Mouse (Mus musculus) hindbrain, embryonic 14.5 days (tissue): Measurements from ENCODE around the gene Apol7a. TPM values are rescaled to one million over a fixed set of nuclear protein-coding genes. Genes with fewer than 3 reads are reported as not detected.
"Not testable (repeated sequence)": the region's sequence is repeated elsewhere in the genome, so short reads cannot be mapped to it uniquely, and the experiment has no call there.

Experiments
- ATAC-seq: fragments of 200-750 bp; cut with Nextera tagmentation; 2 replicates; pipeline ENCODE4 v1.8.0; 2017; ENCODE audit warnings: moderate number of reproducible peaks, mild to moderate bottlenecking, moderate TSS enrichment, moderate library complexity; ENCODE audit not compliant: low FRiP score
- DNase-seq: peaks from one replicate; pipeline ENCODE4 v3.0.0-alpha.2; 2015; ENCODE audit warnings: low spot score
- H3K27ac ChIP-seq: fragments of 300-500 bp; sonication (generic); 2 replicates; pipeline ENCODE4 v1.5.1; 2014; ENCODE audit warnings: mild to moderate bottlenecking, moderate library complexity
- H3K27me3 ChIP-seq: fragments of 300-500 bp; sonication (generic); 2 replicates; pipeline ENCODE4 v1.6.1; 2014; ENCODE audit warnings: mild to moderate bottlenecking, low read length, mixed read lengths; ENCODE audit not compliant: control insufficient read depth, insufficient read depth
- H3K36me3 ChIP-seq: fragments of 300-500 bp; sonication (generic); replicated peaks from 2 replicates; pipeline ENCODE4 v1.6.1; 2014; ENCODE audit not compliant: control insufficient read depth, insufficient read depth
- H3K4me1 ChIP-seq: fragments of 300-500 bp; sonication (generic); replicated peaks from 2 replicates; pipeline ENCODE4 v1.6.1; 2014; ENCODE audit warnings: antibody characterized with exemption, low read length, mixed read lengths; ENCODE audit not compliant: control insufficient read depth, insufficient read depth
- H3K4me2 ChIP-seq: fragments of 300-500 bp; sonication (generic); replicated peaks from 2 replicates; pipeline ENCODE4 v1.6.1; 2014; ENCODE audit warnings: mild to moderate bottlenecking, moderate library complexity
- H3K4me3 ChIP-seq: fragments of 300-500 bp; sonication (generic); replicated peaks from 2 replicates; pipeline ENCODE4 v1.5.1; 2014; ENCODE audit warnings: mild to moderate bottlenecking, low read length
- H3K9ac ChIP-seq: fragments of 300-500 bp; sonication (generic); 2 replicates; pipeline ENCODE4 v1.6.1; 2014
- H3K9me3 ChIP-seq: fragments of 300-500 bp; sonication (generic); 2 replicates; pipeline ENCODE4 v1.6.1; 2016; ENCODE audit warnings: low read length; ENCODE audit not compliant: control insufficient read depth
- WGBS: fragments of 180-500 bp; shearing (Covaris S2); extraction: QIAGEN DNeasy Blood & Tissue Kit; methylation state at CpG from one replicate; pipeline ENCODE4 v1.1.7; 2014; 5-methylcytosine and 5-hydroxymethylcytosine counted together
- polyA plus RNA-seq: library from polyadenylated mRNA; unstranded; fragments of >200 nt; fragmentation: Nextera tagmentation; extraction: Ambion mirVana; gene quantifications from 2 replicates; pipeline ENCODE4 v1.2.1, GENCODE M21; 2014

The Apol7a gene
- polyA plus RNA-seq, 1 experiment from 2014 or later: not detected

DNA sequence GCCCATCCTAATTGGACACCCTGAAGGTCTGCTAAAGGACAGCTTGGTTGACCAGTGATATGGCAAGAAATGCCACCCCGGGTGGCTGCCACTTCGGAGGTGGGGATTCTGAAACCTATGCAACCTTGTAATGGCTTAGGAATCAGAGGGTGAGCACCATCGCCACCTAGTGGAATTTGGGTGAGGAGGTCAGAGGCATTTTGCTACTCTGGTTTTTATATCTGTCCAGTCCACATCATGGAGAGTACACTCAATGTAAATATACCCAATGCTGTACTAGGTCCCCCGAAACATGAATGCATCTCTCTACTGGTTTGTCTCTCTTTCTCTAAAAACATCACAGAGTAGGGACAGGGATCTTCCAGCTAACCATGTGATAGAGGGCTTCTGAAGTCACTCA is 13.8 kb upstream of the Apol7a start:
- 32% methylated on average over 4 of the region's 4 CpGs for WGBS

DNA sequence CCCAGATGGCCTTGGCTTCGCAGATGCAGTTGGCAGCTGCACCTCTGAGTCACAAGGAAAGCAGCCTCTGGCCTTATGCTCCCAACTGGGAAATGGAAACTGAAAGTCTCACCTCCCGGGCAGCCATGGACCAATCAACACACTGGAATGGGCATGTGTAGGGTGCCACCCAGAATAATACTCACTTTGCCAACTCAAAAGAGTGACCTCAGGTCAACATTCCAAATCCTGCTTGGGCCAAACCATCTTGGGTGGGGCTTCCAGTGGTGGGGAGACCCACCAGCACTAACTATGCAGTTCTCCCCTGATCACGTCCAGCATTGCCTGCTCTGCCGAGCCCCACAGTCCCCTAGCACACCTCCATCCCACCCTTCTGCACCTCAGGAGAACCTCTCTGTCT is 12.1 kb upstream of the Apol7a start, which contains the start of gene Apol9a:
Gene Apol9a, minus strand, starts transcription at position 101 of the 400 bp plus-strand sequence.
- H3K27ac ChIP-seq, H3K4me2 ChIP-seq, ATAC-seq, H3K9me3 ChIP-seq, H3K4me1 ChIP-seq, H3K27me3 ChIP-seq, H3K9ac ChIP-seq, DNase-seq, H3K36me3 ChIP-seq, H3K4me3 ChIP-seq: not testable (repeated sequence)
- 83% methylated on average over 1 of the region's 4 CpGs for WGBS

More for the DNA sequence above, 13.8 kb upstream of the Apol7a start:
- H3K9ac ChIP-seq, H3K36me3 ChIP-seq, H3K4me2 ChIP-seq, H3K4me3 ChIP-seq, ATAC-seq, H3K4me1 ChIP-seq, H3K27me3 ChIP-seq, H3K27ac ChIP-seq, DNase-seq, H3K9me3 ChIP-seq: not testable (repeated sequence)

DNA sequence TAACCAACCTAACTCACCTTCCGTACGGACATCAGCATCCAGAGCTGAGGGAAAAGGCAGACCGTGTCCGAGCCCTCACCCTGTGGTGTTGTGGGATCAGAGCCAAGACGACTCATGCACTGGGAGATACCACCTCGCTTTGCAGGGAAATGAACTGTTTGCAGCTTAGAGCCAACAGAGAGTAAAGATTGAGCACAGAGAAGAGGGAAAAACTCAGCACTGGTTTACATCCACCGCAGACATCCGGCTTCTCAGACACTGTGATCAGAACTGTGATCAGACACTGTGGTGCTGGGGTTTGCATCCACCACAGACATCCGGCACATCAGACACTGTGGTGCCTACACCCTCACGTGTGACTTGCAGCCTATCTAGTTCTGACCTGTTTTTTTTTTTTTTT is 7.5 kb upstream of the Apol7a start:
- H3K4me1 ChIP-seq, H3K4me2 ChIP-seq, H3K27ac ChIP-seq, H3K9ac ChIP-seq, DNase-seq, H3K4me3 ChIP-seq, H3K9me3 ChIP-seq, H3K36me3 ChIP-seq, H3K27me3 ChIP-seq, ATAC-seq: not testable (repeated sequence)
- WGBS: 87% methylated on average over 10 of the region's 10 CpGs

DNA sequence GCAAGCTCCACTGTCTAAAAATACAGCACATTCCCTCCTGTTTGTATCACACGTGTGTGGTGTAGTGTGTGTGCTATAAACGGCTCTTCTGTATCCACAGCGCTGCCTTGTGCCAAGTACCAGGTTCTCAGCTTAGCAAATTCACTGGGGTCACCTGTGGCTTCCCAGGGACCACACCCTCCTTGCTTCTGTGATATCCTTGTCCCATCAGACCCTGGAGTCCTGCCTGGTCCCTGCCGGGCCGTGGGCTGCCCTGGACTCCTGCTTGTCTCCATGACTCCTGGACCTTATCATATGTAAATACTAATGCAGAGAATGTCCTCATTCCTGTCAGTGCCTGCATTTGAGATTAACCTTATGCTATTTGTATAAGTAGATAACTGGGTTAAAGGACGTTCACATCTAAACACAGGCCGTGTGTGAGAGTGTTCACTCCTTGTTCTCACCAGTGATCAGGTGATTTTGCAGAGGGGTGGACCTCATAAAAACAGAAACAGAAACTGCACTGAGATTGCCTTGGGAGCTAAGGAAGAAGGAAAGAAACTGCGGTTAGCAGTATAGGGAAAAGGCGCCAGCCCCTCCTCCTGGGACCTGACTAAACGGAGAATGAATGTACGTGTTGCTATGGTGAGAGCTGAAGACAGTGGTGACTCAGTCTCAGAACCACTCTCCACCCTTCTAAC is 1.3 kb downstream of the Apol7a start:
- WGBS: 78% methylated on average over 11 of the region's 11 CpGs
- not testable (repeated sequence) for H3K4me3 ChIP-seq, H3K9me3 ChIP-seq, DNase-seq, H3K36me3 ChIP-seq, H3K4me2 ChIP-seq, H3K9ac ChIP-seq, H3K27me3 ChIP-seq, H3K27ac ChIP-seq, H3K4me1 ChIP-seq, ATAC-seq

DNA sequence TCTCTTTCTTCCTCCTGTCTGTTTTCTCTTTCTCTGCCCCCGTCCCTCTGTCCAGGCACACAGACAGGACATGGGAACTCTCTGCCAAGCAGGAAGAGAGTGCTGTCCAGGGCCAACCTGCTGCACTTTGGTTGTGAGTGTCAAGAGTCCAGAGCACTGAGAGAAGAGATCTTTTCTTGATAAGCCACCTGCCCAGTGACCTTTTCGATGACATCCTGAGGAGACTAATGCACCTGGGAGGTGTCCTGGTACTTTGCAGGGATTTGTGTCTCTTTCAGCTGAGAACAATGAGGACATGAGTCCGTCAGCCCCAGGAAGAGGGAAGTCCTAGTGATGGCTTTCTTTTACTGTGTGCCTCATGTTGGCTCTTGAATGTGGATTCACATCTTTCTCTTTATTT is 5.1 kb downstream of the Apol7a start:
- H3K4me2 ChIP-seq, H3K9me3 ChIP-seq, H3K4me1 ChIP-seq, ATAC-seq, H3K9ac ChIP-seq, H3K27me3 ChIP-seq, H3K27ac ChIP-seq, DNase-seq, H3K4me3 ChIP-seq, H3K36me3 ChIP-seq: not testable (repeated sequence)
- 70% methylated on average over 3 of the region's 3 CpGs for WGBS

DNA sequence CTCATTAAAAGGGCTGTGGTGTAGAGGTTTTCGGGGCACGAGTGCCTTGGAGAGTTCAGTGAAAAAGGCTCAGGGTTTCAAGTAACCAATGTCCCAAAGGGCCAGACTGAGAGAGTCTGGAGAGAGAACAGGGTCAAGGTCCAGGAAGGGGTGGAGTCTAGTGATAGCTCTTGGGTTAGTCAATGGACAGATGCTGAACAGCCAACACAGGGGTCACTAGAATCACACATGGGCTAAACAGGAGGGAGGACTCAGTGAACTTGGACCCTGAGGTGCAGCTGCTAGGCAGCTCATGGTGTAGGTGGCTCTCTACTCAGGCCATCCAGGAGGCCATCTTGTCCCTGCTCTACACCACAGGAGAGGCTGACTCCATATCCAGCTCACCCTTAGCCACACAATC is 11.4 kb downstream of the Apol7a start:
- no peak overlapping the region for H3K9ac ChIP-seq
- 98% methylated on average over 2 of the region's 2 CpGs for WGBS
- no peaks in the 10 kb centered on the region for H3K36me3 ChIP-seq
- H3K4me1 ChIP-seq: no peaks in the 10 kb centered on the region
- no peak overlapping the region for H3K4me2 ChIP-seq
- ATAC-seq (no peak), DNase-seq (no peak)
- H3K27me3 ChIP-seq: no peaks in the 10 kb centered on the region
- H3K27ac ChIP-seq: no peak overlapping the region
- no peaks in the 10 kb centered on the region for H3K9me3 ChIP-seq
- no peak overlapping the region for H3K4me3 ChIP-seq

DNA sequence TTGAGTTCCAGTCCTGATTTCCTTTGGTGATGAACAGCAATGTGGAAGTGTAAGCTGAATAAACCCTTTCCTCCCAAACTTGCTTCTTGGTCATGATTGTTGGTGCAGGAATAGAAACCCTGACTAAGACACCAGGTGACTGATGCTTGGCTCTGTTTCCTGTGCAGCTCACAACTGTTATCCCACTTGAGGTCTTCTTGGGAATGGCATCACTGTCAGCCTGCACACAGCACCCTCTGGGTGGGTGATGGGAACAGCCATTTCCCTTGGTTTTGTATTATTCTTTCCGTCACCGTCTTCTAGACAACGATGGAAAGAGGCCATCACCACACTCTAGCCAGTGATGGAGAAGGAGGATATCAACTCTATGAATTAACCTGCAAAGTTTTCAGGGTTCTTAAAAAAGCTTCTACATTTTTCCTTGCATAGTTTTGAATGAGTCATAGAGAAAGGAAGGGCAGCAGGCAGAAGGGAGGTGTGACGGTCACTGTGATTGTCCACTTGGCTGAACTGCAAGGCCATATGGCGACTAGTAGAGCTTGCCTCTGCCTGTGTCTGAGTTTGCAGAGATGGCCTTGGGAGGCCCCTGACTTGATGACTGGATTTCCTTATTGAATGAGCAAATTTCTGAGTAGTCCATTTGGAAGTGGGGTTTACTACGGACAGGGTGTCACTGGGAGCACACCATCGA is 14.4 kb downstream of the Apol7a start:
- WGBS: 96% methylated on average over 7 of the region's 7 CpGs

DNA sequence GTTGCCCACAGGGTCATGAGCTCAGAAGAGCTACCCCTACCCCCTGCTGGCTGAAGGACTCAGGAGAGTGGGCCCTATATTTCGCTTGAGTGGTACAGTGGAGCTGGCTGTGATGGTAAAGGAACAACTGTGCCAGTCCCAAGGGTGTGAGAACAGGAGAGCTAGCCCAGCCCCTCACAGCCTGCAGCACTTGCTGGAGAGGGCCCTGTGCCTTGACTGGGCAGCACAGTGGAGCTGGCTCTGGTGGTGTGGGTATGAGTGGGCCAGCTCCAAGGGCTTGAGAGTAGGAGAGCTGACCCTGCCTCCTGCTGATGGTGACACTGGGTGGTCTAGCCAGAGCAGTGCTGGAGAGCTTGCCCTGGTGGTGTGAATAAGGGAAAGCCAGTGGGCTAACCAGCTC is 16.0 kb downstream of the Apol7a start:
- H3K9ac ChIP-seq: no peak overlapping the region
- no peaks in the 10 kb centered on the region for H3K36me3 ChIP-seq
- H3K27me3 ChIP-seq: no peaks in the 10 kb centered on the region
- no peaks in the 10 kb centered on the region for H3K9me3 ChIP-seq
- ATAC-seq (no peak), DNase-seq (no peak)
- WGBS: 65% methylated on average over 1 of the region's 1 CpGs
- no peaks in the 10 kb centered on the region for H3K4me1 ChIP-seq
- H3K4me3 ChIP-seq: no peak overlapping the region
- no peak overlapping the region for H3K4me2 ChIP-seq
- no peak overlapping the region for H3K27ac ChIP-seq

More for the DNA sequence above, 14.4 kb downstream of the Apol7a start:
- DNase-seq (no peak), ATAC-seq (no peak)
- no peak overlapping the region for H3K9ac ChIP-seq
- no peaks in the 10 kb centered on the region for H3K27me3 ChIP-seq
- no peaks in the 10 kb centered on the region for H3K9me3 ChIP-seq
- no peak overlapping the region for H3K27ac ChIP-seq
- no peak overlapping the region for H3K4me3 ChIP-seq
- no peak overlapping the region for H3K4me2 ChIP-seq
- no peaks in the 10 kb centered on the region for H3K36me3 ChIP-seq
- no peaks in the 10 kb centered on the region for H3K4me1 ChIP-seq

DNA sequence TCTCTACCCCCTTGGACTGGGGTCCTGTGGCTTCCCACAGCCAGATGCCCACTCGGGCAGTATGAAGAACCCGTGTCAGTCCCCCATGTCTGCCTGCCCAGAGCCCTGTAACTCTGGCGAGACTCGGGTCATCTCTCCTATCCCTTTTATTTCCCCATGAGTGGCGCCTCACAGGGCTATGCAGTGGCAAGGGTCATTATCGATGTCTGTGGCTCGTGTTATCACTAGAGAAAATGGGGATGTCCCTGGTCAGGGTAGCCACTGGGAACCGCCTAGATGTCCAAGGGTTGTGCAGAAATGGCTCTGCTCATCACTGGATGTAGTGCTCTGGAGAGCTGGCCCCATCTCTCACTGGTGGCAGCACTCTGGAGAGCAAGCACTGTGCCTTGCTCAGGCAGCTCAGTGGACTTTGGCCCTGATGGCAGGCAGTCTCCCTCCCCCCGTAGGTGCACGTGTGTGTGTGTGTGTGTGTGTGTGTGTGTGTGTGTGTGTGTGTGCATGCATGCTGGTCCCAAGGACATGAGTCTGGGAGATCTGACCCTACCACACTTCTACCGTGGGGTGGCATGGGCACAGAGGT is 16.5 kb downstream of the Apol7a start:
- Histone ChIP-seq H3K4me1 (no peaks in the 10 kb centered on the region), H3K27ac (no peak overlapping the region), H3K9ac (no peak overlapping the region), H3K27me3 (no peaks in the 10 kb centered on the region), H3K36me3 (no peaks in the 10 kb centered on the region), H3K4me2 (no peak overlapping the region), H3K9me3 (no peaks in the 10 kb centered on the region), H3K4me3 (no peak overlapping the region)
- no peak for DNase-seq
- ATAC-seq: no peak
- 88% methylated on average over 9 of the region's 11 CpGs for WGBS
